Mouse (Mus musculus): ENCODE results near the gene Lipt2. TPM values are rescaled to one million over a fixed set of nuclear protein-coding genes. Genes with fewer than 3 reads are reported as not detected.

Lipt2 gene
- total RNA-seq (2021), result 1 to 10 TPM; 4.0 to 4.1 TPM
- long read RNA-seq, partial matches to known transcripts, result 0 of 1 reads
- long read RNA-seq, other reads (novel, unspliced or antisense), result 0 of 1 reads

DNA sequence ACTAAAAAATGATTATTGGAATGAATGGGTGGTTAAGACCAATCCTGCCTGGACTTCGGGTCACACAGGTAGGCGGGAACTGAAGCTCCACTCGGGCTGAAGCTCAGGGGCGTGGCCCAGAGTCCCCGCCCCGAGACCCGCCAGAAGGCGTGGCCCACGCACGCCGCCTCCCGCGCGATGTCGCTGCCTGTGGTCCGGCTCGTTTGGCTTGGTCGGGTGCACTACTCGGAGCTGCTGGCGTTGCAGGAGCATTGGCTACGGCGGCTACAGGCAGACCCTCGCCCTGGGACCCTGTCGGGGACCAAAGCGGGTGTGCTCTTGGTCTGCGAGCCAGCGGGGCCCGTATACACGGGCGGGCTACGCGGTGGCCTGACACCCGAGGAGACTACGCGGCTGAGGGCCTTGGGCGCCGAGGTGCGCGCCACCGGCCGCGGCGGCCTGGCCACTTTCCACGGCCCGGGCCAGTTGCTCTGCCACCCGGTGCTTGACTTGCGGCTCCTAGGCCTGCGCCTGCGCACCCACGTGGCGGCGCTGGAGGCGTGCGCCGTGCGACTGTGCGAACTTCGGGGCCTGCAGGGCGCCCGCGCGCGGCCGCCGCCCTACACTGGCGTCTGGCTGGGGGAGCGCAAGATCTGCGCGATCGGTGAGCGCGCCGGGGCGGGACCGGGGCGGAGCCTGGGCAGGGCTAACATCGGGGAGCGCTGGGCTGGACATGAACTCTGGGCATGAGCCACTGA lies at the start of gene Lipt2:
Lipt2 (plus strand) TSS at position 173 of the 737 bp plus-strand sequence.
- peak; percentile 90 to 94 for DNase-seq (ENCODE audit: low spot score in 2 of 2)

DNA sequence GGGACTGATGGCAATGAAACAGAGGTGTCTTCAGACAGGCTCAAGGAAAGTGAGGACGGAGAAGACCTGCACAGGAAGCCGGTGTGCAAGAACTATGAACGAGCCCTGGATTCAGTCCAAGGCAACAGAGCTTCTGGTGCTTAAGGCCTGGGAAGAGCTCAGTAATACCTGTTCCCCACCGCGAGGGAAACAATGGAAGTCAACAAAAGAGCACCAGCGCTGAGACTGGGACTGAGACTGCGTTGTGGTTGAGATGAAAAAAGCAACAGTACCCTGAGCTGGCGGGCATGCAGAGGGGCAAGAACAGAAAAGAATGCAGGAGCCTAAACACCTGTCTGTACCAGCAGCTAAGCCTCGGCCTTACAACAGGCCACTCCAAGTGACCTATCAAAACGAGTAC lies 47.6 kb upstream of the Lipt2 start:
- no peak for DNase-seq (ENCODE audit: low spot score in 2 of 2)

DNA sequence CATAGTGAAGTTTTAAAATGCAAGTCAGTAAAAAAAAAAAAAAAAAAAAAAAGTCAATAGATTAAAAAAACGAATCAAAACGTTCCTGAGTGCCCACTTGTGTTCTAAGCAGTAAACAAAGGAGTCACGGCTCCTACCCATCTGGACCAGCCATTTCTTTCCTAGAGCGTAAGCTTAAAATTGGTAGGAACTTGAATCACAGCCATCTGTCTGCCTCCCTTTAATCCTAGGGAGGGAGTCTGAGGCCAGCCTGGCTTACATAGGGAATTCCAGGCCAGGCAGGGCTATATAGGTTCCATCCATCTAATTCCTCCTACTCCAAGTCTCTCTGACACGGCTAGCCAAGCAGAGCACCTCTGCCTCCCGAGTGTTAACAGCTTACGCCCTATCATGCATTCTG lies 45.3 kb upstream of the Lipt2 start:
- DNase-seq (ENCODE audit: low spot score in 2 of 2), result peak; percentile 15 to 48

DNA sequence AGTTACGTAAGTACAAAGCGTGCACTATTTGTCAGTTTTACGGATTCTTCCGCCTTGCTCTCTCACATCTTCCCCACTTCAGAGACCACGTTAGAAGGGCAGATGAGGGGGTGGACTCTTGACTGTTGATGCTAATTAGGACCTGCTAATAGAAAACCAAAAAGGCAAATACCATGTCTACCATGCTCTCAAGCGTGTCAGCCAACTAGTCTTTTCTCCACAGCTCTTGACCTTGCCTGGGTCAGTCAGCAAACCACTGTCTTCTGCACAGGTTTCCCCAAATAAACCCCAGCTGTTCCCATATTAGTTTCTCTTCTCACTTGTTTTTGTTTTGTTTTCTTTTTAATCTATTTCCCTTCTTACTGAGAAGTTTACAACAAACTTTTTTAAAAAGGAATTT lies 44.8 kb upstream of the Lipt2 start:
- no peak for DNase-seq (ENCODE audit: low spot score in 2 of 2)

DNA sequence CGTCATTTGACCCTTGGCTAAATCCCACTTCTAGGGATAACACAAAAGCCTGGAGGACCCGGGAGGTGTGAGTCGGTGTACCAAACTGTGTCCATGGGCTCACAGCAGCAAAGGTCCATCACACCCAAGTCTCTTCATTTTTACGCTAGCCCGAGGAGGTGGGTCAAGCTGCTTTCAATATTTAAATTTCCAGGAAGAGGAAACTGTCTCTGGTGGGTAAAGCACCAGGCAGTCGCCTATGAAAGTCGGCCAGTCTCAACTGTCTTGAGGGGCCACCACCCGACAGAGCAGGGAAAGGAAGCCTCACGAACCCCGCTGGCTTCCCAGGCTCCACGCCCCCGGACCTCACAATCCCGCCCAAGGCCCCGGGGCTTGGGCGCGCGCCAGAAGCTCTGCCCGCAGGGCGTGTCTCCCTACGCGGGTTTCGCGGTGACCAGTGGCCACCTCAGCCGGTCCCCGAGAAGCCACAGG lies 38.3 kb upstream of the Lipt2 start:
- DNase-seq (ENCODE audit: low spot score in 2 of 2), result no peak

DNA sequence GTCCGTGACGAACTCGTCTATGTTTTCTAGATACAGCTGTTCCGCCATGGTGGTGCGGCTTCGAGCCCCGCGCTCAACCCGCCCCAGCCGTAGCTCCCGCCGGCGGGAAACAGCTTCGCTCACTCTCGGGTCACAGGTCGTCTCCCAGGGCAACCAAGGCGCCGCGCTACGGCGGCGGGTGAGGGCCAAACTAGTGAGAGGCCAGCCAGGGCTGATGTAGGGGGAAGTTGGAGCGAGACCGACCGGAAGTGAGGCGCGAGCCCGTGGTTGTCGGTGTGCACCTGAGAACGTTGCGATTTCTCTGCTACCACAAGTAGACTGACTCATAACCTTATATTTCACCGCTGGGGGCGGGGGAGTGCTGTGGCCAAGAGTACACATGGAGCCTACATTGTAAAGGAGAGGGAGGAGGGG lies 37.7 kb upstream of the Lipt2 start, which contains the start of gene Pold3:
Pold3 (minus strand) TSS at position 190 of the 414 bp plus-strand sequence.
- DNase-seq (ENCODE audit: low spot score in 2 of 2), result peak; percentile 97 to 99

DNA sequence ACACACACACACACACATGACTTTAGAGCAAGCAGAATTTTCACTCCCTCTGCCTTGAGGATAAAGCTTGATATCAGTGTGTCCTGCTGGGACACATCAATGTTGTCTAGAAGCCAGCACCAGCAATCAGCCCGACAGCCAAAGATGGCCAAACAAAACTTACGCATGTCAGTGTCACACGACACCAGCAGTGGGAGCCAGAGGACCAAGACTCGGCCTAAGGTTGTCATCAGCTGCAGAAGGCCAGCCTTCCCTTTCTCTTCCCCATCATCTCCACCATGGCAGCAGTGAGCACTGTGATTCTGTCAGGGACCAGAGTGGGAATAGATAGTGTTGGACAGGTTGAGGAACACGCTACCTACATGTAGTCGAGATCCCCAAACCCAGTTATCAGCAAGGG lies 35.6 kb upstream of the Lipt2 start:
- DNase-seq (ENCODE audit: low spot score in 2 of 2), result no peak

- DNase-seq (ENCODE audit: low spot score in 2 of 2), result peak in 1 of 2 experiments; percentile 27
Measured at GRCm38 (mm10) chr7:100124211-100124610, 34.9 kb upstream of the Lipt2 start.

DNA sequence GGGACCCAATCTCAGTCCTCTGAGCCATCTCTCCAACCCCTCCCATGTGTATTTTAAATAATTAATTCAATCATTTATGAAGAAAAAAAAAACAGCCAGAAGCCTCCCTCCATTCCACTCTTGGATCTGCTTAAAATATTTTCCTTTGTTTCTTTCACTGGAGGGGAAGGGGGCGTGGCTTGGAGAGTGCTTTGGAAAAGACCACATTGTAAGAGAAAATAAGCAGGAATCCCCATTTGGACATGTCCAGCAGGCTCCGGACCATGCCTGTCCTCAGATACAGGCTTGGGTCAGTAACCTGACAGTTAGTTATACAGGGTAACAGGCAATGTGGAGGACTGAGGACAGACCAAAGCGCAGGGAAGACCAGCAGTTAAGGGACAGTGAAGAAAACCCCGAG lies 33.9 kb upstream of the Lipt2 start:
- no peak for DNase-seq (ENCODE audit: low spot score in 2 of 2)

- no peak for DNase-seq (ENCODE audit: low spot score in 2 of 2)
Measured at GRCm38 (mm10) chr7:100126514-100126913, 32.6 kb upstream of the Lipt2 start.

GRCm38 (mm10) chr7:100128262-100129041 lies 30.6 kb upstream of the Lipt2 start:
- DNase-seq (ENCODE audit: low spot score in 2 of 2), result no peak

- no peak for DNase-seq (ENCODE audit: low spot score in 2 of 2)
Measured at GRCm38 (mm10) chr7:100130592-100130991, 28.5 kb upstream of the Lipt2 start.

- DNase-seq (ENCODE audit: low spot score in 2 of 2), result no peak
Measured at GRCm38 (mm10) chr7:100132379-100132778, 26.7 kb upstream of the Lipt2 start.

DNA sequence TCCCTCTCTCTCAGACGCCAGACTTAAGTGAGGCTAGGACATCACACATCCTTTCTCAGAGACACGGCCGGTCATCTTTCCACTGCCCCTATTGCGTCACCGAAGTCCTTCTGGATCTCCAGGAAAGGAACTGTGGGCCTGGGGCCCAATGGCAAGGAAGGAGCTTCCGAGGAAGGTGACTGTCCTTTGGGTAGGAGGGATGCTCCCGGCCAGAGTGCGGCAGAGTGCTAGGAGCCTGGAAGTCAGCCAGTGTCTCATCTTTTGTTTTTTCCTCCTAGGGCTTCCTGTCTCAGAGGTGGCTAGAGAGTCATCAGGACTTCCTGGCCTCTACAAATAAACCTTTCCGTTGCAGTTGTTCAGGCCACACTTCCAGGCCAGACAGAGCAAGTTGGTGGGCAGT lies 22.0 kb upstream of the Lipt2 start:
- no peak for DNase-seq (ENCODE audit: low spot score in 2 of 2)

DNA sequence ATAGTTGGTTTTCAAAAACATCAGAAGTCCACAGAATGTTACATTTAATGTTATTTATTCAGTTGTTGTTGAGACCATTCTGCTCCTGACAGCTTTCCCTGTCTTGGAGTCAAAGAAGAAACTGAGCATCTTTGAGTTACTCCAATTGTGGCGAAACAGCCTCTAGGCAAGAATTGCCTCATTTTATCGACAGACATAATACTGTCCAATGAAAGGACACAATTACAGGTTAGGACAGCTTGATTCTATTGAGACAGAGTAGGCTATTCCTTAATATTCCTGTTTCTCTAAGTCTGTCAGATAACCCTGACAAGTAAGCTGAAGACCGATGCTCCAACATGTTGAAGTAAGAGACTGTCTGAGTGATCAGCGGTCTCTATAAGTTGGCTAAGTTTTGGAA lies 21.0 kb upstream of the Lipt2 start:
- DNase-seq (ENCODE audit: low spot score in 2 of 2), result no peak

- no peak for DNase-seq (ENCODE audit: low spot score in 2 of 2)
Measured at GRCm38 (mm10) chr7:100140591-100140990, 18.5 kb upstream of the Lipt2 start.

- DNase-seq (ENCODE audit: low spot score in 2 of 2), result no peak
Measured at GRCm38 (mm10) chr7:100148586-100148985, 10.5 kb upstream of the Lipt2 start.

- DNase-seq (ENCODE audit: low spot score in 2 of 2), result no peak
Measured at GRCm38 (mm10) chr7:100150086-100150485, 9.0 kb upstream of the Lipt2 start.

DNA sequence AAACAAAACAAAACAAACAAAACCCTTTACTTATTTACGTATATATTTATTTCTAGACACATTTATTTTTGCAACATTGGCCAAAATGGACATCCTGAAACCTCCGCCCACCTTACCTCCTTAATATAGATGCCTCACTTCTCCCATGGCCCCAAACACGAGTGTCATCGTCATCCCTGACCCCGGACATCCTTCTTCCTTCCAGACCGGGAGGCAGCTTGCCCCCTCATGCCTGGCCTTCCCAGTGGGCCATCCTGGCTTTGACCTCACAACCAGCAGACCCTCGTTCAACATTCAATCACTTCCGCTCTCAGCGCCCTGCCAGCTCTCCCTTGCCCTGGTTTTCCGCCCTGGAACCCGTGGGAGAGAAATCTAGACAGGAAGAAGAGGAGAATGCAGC lies 8.5 kb upstream of the Lipt2 start:
- no peak for DNase-seq (ENCODE audit: low spot score in 2 of 2)

DNA sequence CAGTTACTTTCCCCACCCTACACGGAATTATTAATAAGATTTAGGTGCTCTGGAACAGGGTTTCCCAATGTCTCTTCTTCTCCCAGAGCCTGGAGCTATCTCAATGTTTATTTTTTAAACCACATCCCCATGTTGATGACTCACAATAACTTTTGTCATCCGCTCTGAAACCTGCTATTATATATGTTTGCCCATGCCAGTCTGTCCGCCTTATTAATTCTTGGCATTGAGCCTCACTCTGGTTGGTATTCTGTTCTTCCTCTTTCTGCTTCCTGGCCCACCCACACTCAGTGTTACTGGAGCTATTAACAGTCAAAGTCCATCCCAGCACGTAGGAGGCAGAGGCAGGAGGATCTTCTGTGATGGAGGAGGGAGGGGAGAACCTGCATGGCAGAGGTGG lies 1.4 kb upstream of the Lipt2 start:
- DNase-seq (ENCODE audit: low spot score in 2 of 2), result no peak

GRCm38 (mm10) chr7:100160006-100160405 lies 929 bp downstream of the Lipt2 start:
- no peak for DNase-seq (ENCODE audit: low spot score in 2 of 2)

DNA sequence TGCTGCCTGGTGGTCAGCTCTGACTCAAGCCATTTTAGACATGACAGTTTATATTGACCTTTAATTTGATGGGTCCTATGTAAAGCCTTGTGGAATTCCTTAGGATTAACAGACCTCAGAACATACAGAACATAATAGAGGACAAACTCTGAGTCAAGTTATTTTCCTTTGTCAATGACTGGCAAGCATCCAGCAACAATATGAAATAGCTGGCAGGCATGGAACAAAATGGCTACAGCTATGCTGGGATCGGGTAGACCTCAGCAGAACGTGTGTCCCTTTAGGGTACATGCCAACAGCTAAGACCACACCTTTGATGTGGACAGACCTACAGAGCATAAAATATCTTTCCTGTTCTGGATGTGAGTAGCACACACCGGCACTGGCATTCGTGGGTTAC lies 4.4 kb downstream of the Lipt2 start:
- no peak for DNase-seq (ENCODE audit: low spot score in 2 of 2)
